22 mouse cellular contexts compared by ENCODE assay signal in the genomic region with DNA sequence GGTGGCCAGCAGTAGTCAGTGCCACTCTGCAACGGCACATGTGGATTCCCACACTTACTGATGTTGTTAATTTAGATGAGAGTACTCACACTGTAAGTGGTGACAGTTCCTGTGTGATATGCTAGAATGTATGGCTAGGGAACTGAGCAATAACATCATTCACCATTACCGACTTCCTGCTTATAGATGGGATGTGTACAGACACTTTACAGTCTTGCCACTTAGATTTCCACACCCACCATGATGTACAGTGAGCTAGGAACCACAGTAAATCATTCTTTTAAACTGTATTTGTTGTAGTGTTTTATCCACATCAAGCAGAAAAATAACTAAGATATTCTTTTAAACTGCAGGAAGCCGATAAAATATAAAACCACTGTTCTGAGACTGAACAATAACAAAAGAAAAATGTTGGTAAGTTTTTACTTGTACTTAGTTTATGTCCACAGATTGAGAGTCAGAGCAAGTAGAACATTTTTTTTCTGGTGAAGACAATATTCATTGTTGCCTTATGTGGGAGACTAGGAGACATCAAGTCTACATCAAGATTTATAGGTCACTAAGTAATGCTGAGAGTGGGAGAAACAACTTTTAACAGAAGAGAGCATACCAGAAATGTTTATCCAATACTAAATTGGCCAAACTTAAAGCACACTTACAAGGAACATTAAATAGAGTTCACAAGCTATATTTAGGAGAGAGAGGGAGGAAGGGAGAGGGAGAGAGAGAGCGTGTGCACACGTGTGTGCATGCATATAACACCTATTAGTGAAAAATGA.
DNase-seq lines count a peak whose midpoint lies in the region; ATAC-seq and TF ChIP-seq lines count a peak whose summit lies in the region.
"Had no signal": no experiment of that assay in that cellular context is flagged by ENCODE, and none has a peak within 500 bp of the region (broad histone marks: within the 10 kb centered on the region; RNA-seq: fewer than 3 reads in every experiment).

No protein-coding gene starts in this region.

- ATAC-seq in kidney, embryonic 14.5 days (ENCODE audit: low FRiP score, low TSS enrichment), result peak; percentile 81
- peak; percentile 74 for ATAC-seq in kidney, embryonic 15.5 days (replicated peaks; ENCODE audit: low FRiP score)
- ATAC-seq in kidney, embryonic 16.5 days (ENCODE audit: low FRiP score, low TSS enrichment), result peak; percentile 75; the same call in 1 of the 2 replicates
- no peak for ATAC-seq in kidney, postnatal 0 days (replicated peaks; ENCODE audit: low FRiP score, low read depth)
- ATAC-seq: activated CD4-positive, CD25-positive, alpha-beta regulatory T cell, adult 4 months; CD4-positive, CD25-positive, alpha-beta regulatory T cell, adult 4 months; Patski had no signal

- H3K4me3 ChIP-seq in kidney, embryonic 14.5 days (ENCODE audit: low read length), result no peak overlapping the region
- H3K4me3 ChIP-seq in kidney, embryonic 15.5 days (replicated peaks), result no peak overlapping the region
- H3K4me3 ChIP-seq in kidney, embryonic 16.5 days (ENCODE audit: low read length), result no peak overlapping the region
- no peak overlapping the region for H3K4me3 ChIP-seq in kidney, postnatal 0 days (replicated peaks; ENCODE audit: low read depth, low read length)

- H3K9me3 ChIP-seq in kidney, embryonic 14.5 days (ENCODE audit: control insufficient read depth, low read length), result no peaks in the 10 kb centered on the region
- H3K9me3 ChIP-seq in kidney, embryonic 15.5 days (replicated peaks), result no peaks in the 10 kb centered on the region
- no peaks in the 10 kb centered on the region for H3K9me3 ChIP-seq in kidney, embryonic 16.5 days (ENCODE audit: low read length)
- no peaks in the 10 kb centered on the region for H3K9me3 ChIP-seq in kidney, postnatal 0 days (replicated peaks; ENCODE audit: low read length)

- H3K4me2 ChIP-seq in kidney, embryonic 14.5 days (replicated peaks; ENCODE audit: low read depth, low read length), result no peak overlapping the region
- no peak overlapping the region for H3K4me2 ChIP-seq in kidney, embryonic 15.5 days
- H3K4me2 ChIP-seq in kidney, embryonic 16.5 days (replicated peaks; ENCODE audit: low read depth, low read length), result no peak overlapping the region
- H3K4me2 ChIP-seq in kidney, postnatal 0 days (ENCODE audit: low read length), result no peak overlapping the region

- no peak for TF ChIP-seq CTCF in kidney, postnatal 0 days (IDR thresholded peaks at IDR 0.05; ENCODE audit: low read depth)

- H3K27me3 ChIP-seq in kidney, embryonic 14.5 days (ENCODE audit: control insufficient read depth, insufficient read depth, low read length), result no peaks in the 10 kb centered on the region
- no peaks in the 10 kb centered on the region for H3K27me3 ChIP-seq in kidney, embryonic 15.5 days
- no peaks in the 10 kb centered on the region for H3K27me3 ChIP-seq in kidney, embryonic 16.5 days (ENCODE audit: insufficient read depth, low read length)
- H3K27me3 ChIP-seq in kidney, postnatal 0 days (ENCODE audit: insufficient read depth, low read length), result no peaks in the 10 kb centered on the region
- H3K27me3 ChIP-seq: CH12.LX, Patski had no signal

- no peak overlapping the region for H3K9ac ChIP-seq in kidney, embryonic 14.5 days (ENCODE audit: low read depth, low read length)
- no peak overlapping the region for H3K9ac ChIP-seq in kidney, embryonic 15.5 days
- no peak overlapping the region for H3K9ac ChIP-seq in kidney, embryonic 16.5 days (replicated peaks; ENCODE audit: low read length)
- H3K9ac ChIP-seq in kidney, postnatal 0 days (ENCODE audit: low read depth, low read length), result no peak overlapping the region

- H3K36me3 ChIP-seq in kidney, embryonic 14.5 days (ENCODE audit: control insufficient read depth, insufficient read depth, low read length), result no peaks in the 10 kb centered on the region
- H3K36me3 ChIP-seq in kidney, embryonic 15.5 days, result no peaks in the 10 kb centered on the region
- no peaks in the 10 kb centered on the region for H3K36me3 ChIP-seq in kidney, embryonic 16.5 days (ENCODE audit: insufficient read depth, low read length)
- no peaks in the 10 kb centered on the region for H3K36me3 ChIP-seq in kidney, postnatal 0 days (ENCODE audit: insufficient read depth, low read length)
- H3K36me3 ChIP-seq: G1E had no signal

- 54% methylated on average over 5 of the region's 5 CpGs for WGBS in kidney, embryonic 14.5 days
- WGBS in kidney, embryonic 15.5 days, result 49% methylated on average over 5 of the region's 5 CpGs
- WGBS in kidney, embryonic 16.5 days, result 54% methylated on average over 5 of the region's 5 CpGs
- 50% methylated on average over 5 of the region's 5 CpGs for WGBS in kidney, postnatal 0 days

- DNase-seq in kidney, postnatal 36 days, result no peak
- no peak for DNase-seq in kidney, postnatal 10 days
- no peak for DNase-seq in kidney, adult 11 months
- DNase-seq in kidney, postnatal 0 days (ENCODE audit: low spot score), result peak; percentile 43
- no peak for DNase-seq in kidney, postnatal 4 days
- DNase-seq: adrenal gland, adult 2 months; adrenal gland, adult 8-10 months; adrenal gland, postnatal 10 days; adrenal gland, postnatal 14 days; adrenal gland, postnatal 25 days; adrenal gland, postnatal 36 days; B cell, adult 2 months; cerebellum, adult 11 months; cerebellum, adult 11-12 months had no signal

- H3K27ac ChIP-seq in kidney, embryonic 14.5 days (ENCODE audit: low read depth, low read length), result no peak overlapping the region
- 0 out of 2 replicates have a peak overlapping the region, but pooled peaks have one; percentile 32 for H3K27ac ChIP-seq in kidney, embryonic 15.5 days
- no peak overlapping the region for H3K27ac ChIP-seq in kidney, embryonic 16.5 days (ENCODE audit: low read length)
- H3K27ac ChIP-seq in kidney, postnatal 0 days, result no peak overlapping the region

- no peaks in the 10 kb centered on the region for H3K4me1 ChIP-seq in kidney, embryonic 14.5 days (ENCODE audit: control insufficient read depth, insufficient read depth, low read length)
- no peaks in the 10 kb centered on the region for H3K4me1 ChIP-seq in kidney, embryonic 15.5 days
- no peaks in the 10 kb centered on the region for H3K4me1 ChIP-seq in kidney, embryonic 16.5 days (ENCODE audit: insufficient read depth, low read length)
- no peaks in the 10 kb centered on the region for H3K4me1 ChIP-seq in kidney, postnatal 0 days (replicated peaks; ENCODE audit: insufficient read depth, low read length)
